Mouse (Mus musculus) intestine, embryonic 16.5 days (tissue): ENCODE measurements around the gene Lama5. TPM values are rescaled to one million over a fixed set of nuclear protein-coding genes. Genes with fewer than 3 reads are reported as not detected.

Source experiments
- ATAC-seq: fragments of 200-750 bp; cut with Nextera tagmentation; 2 replicates; pipeline ENCODE4 v1.8.0; 2017; ENCODE audit warnings: moderate TSS enrichment, moderate library complexity
- H3K27ac ChIP-seq: fragments of 300-500 bp; sonication (generic); 2 replicates; pipeline ENCODE4 v1.5.1; 2014; ENCODE audit warnings: mild to moderate bottlenecking, low read length
- H3K27me3 ChIP-seq: fragments of 300-500 bp; sonication (generic); replicated peaks from 2 replicates; pipeline ENCODE4 v1.6.1; 2014; ENCODE audit warnings: low read length, control low read depth, mixed read lengths; ENCODE audit not compliant: control insufficient read depth, insufficient read depth
- H3K36me3 ChIP-seq: fragments of 300-500 bp; sonication (generic); 2 replicates; pipeline ENCODE4 v1.6.1; 2014; ENCODE audit warnings: low read length, control low read depth; ENCODE audit not compliant: control insufficient read depth, insufficient read depth
- H3K4me1 ChIP-seq: fragments of 300-500 bp; sonication (generic); 2 replicates; pipeline ENCODE4 v1.6.1; 2014; ENCODE audit warnings: low read length, control low read depth, mixed read lengths; ENCODE audit not compliant: control insufficient read depth, insufficient read depth
- H3K4me2 ChIP-seq: fragments of 300-500 bp; sonication (generic); 2 replicates; pipeline ENCODE4 v1.6.1; 2014; ENCODE audit warnings: low read depth, low read length, control low read depth
- H3K4me3 ChIP-seq: fragments of 300-500 bp; sonication (generic); 2 replicates; pipeline ENCODE4 v1.5.1; 2014; ENCODE audit warnings: mild to moderate bottlenecking, low read length
- H3K9ac ChIP-seq: fragments of 300-500 bp; sonication (generic); 2 replicates; pipeline ENCODE4 v1.6.1; 2014; ENCODE audit warnings: low read depth, low read length
- H3K9me3 ChIP-seq: fragments of 300-500 bp; sonication (generic); 2 replicates; pipeline ENCODE4 v1.6.1; 2016; ENCODE audit warnings: low read length, control low read depth; ENCODE audit not compliant: control insufficient read depth
- WGBS: fragments of 180-500 bp; shearing (Covaris S2); extraction: QIAGEN DNeasy Blood & Tissue Kit; methylation state at CpG from one replicate; pipeline ENCODE4 v1.1.7; 2014; 5-methylcytosine and 5-hydroxymethylcytosine counted together
- polyA plus RNA-seq: library from polyadenylated mRNA; unstranded; fragments of >200 nt; fragmentation: Nextera tagmentation; extraction: Ambion mirVana; gene quantifications from 2 replicates; pipeline ENCODE4 v1.2.1, GENCODE M21; 2015

Lama5 gene
- polyA plus RNA-seq, 1 experiment from 2014 or later: 26.7 TPM

- no peaks in the 10 kb centered on the region for H3K9me3 ChIP-seq
- peaks cover 39% of the 10 kb centered on the region for H3K4me1 ChIP-seq
- H3K27me3 ChIP-seq: no peaks in the 10 kb centered on the region
- ATAC-seq: no peak
- WGBS: 52% methylated on average over 7 of the region's 7 CpGs
- peak overlapping the region; percentile 15; the same call in 1 of the 2 replicates for H3K9ac ChIP-seq
- H3K36me3 ChIP-seq: no peaks in the 10 kb centered on the region
- H3K27ac ChIP-seq: peak overlapping the region; percentile 49
- no peak overlapping the region for H3K4me3 ChIP-seq
- H3K4me2 ChIP-seq: no peak overlapping the region
Observed at GRCm38 (mm10) chr2:180228592-180228991, 2.9 kb upstream of the Lama5 start.

DNA sequence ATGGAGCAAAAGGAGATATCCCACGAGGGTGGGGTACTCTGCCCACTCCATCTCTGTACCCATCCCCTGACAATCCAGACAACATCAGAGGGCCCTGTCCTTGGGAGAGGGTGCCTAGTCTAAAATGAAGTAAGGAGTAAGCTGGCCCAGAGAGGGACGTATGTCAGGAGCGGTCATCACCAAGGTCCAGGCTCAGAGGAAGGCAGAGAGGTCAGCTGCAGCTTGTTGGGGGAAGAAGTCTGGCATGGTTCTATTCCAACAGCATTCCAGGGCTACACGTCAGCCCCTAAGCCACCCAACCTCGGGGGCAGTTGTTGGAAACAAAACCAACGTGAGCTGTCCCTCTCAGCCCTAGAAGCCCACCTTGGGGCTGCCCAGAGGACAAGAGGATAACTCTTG is 2.4 kb upstream of the Lama5 start:
- Histone ChIP-seq H3K27me3 (no peaks in the 10 kb centered on the region), H3K9me3 (no peaks in the 10 kb centered on the region), H3K9ac (peak overlapping the region; percentile 47; the same call in 1 of the 2 replicates), H3K27ac (peak overlapping the region; percentile 49), H3K36me3 (no peaks in the 10 kb centered on the region), H3K4me1 (peaks cover 43% of the 10 kb centered on the region), H3K4me2 (peak overlapping the region; percentile 47; the same call in 1 of the 2 replicates), H3K4me3 (no peak overlapping the region)
- ATAC-seq: 0 out of 2 replicates have a peak, but pooled peaks have one; percentile 1
- 54% methylated on average over 6 of the region's 6 CpGs for WGBS

- Histone ChIP-seq H3K36me3 (no peaks in the 10 kb centered on the region), H3K9ac (peak overlapping the region; percentile 47), H3K4me3 (peak overlapping the region; percentile 26), H3K27ac (peak overlapping the region; percentile 49), H3K4me1 (peaks cover 48% of the 10 kb centered on the region), H3K27me3 (no peaks in the 10 kb centered on the region), H3K9me3 (no peaks in the 10 kb centered on the region), H3K4me2 (peak overlapping the region; percentile 47)
- ATAC-seq: peak; percentile 35
- 2% methylated on average over 21 of the region's 21 CpGs for WGBS
Observed at GRCm38 (mm10) chr2:180227262-180228059, 1.8 kb upstream of the Lama5 start.

GRCm38 (mm10) chr2:180225044-180225761 is 456 bp downstream of the Lama5 start:
- peak overlapping the region; percentile 40 for H3K27ac ChIP-seq
- peak overlapping the region; percentile 74 for H3K4me3 ChIP-seq
- peak overlapping the region; percentile 89 for H3K4me2 ChIP-seq
- H3K9me3 ChIP-seq: no peaks in the 10 kb centered on the region
- peak overlapping the region; percentile 67 for H3K9ac ChIP-seq
- H3K27me3 ChIP-seq: no peaks in the 10 kb centered on the region
- under 1% methylated on average over 48 of the region's 55 CpGs for WGBS
- peaks cover 61% of the 10 kb centered on the region for H3K4me1 ChIP-seq
- ATAC-seq: peak; percentile 25
- H3K36me3 ChIP-seq: no peaks in the 10 kb centered on the region

DNA sequence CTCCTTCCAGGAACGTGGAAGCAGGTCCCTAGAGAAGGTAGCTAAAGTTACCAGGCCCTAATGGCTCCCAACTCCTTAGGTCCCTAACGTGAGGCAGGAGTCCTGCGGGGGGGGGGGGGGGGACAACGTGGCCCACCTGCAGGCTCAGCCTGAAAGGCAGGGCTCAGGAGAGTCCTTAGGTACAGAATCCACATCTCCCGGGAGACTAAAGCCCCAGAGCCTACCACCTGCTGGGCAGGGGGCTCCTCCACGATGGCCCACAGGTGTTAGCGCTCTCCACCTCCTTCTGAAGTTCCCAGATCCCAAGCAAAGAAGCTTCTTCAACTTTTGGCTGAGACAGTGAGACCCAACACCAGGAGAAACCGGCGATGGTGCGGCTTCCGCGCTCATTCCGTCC is 1.0 kb downstream of the Lama5 start:
- H3K4me2 ChIP-seq: peak overlapping the region; percentile 89
- WGBS: 3% methylated on average over 12 of the region's 13 CpGs
- H3K36me3 ChIP-seq: no peaks in the 10 kb centered on the region
- no peak overlapping the region for H3K27ac ChIP-seq
- peak overlapping the region; percentile 74 for H3K4me3 ChIP-seq
- peak overlapping the region; percentile 67 for H3K9ac ChIP-seq
- H3K27me3 ChIP-seq: no peaks in the 10 kb centered on the region
- no peaks in the 10 kb centered on the region for H3K9me3 ChIP-seq
- H3K4me1 ChIP-seq: peaks cover 64% of the 10 kb centered on the region
- no peak for ATAC-seq

DNA sequence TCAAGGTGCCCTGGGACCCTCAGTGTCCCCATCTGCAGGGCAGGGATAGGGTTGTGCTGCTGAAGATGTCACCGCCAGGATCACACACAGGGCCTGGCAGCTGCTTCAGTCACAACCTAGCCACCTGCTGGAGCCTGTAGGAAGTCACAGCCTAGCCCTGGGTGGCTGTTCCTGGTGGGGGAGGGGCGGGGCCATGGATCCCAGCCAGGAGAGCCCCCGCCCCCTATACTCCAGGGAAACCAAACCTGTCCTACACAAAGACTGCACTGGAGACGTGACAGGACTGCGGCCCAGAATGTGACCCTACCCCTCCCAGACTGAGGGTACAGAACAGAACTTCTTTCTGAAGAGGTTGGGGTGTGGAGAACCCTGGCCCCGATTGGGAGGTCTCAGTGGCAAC is 3.4 kb downstream of the Lama5 start:
- Histone ChIP-seq H3K4me1 (peaks cover 70% of the 10 kb centered on the region), H3K4me2 (peak overlapping the region; percentile 27; the same call in 1 of the 2 replicates), H3K9me3 (no peaks in the 10 kb centered on the region), H3K9ac (peak overlapping the region; percentile 37), H3K36me3 (no peaks in the 10 kb centered on the region), H3K27me3 (no peaks in the 10 kb centered on the region), H3K27ac (no peak overlapping the region), H3K4me3 (peak overlapping the region; percentile 7; the same call in 1 of the 2 replicates)
- ATAC-seq: peak; percentile 47
- WGBS: 12% methylated on average over 6 of the region's 6 CpGs

GRCm38 (mm10) chr2:180221051-180221450 is 4.6 kb downstream of the Lama5 start:
- no peaks in the 10 kb centered on the region for H3K36me3 ChIP-seq
- no peak overlapping the region for H3K9ac ChIP-seq
- ATAC-seq: no peak
- no peaks in the 10 kb centered on the region for H3K27me3 ChIP-seq
- H3K9me3 ChIP-seq: no peaks in the 10 kb centered on the region
- H3K4me3 ChIP-seq: no peak overlapping the region
- H3K27ac ChIP-seq: no peak overlapping the region
- peaks cover 68% of the 10 kb centered on the region for H3K4me1 ChIP-seq
- H3K4me2 ChIP-seq: no peak overlapping the region
- WGBS: 90% methylated on average over 9 of the region's 9 CpGs

DNA sequence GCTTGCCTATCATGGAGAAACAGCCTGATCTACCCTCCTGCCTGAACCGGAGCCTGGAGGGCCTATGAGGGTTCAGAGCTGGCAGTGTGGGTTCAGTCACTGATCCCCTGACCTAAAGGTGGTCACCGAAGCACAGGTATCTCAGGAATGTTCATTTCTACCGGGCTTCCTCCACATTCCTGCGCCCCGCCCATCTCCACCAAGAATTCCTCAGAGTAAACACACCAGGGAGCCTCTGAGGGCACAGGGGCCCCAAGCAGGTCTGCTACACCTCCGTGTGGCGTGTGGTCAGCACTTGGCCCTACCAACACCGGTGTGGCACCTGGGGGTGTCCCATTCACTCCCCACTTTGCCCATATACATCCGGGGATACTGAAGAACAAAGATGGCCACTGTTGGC is 5.5 kb downstream of the Lama5 start:
- no peaks in the 10 kb centered on the region for H3K36me3 ChIP-seq
- no peaks in the 10 kb centered on the region for H3K9me3 ChIP-seq
- no peaks in the 10 kb centered on the region for H3K27me3 ChIP-seq
- ATAC-seq: peak; percentile 26
- no peak overlapping the region for H3K4me3 ChIP-seq
- H3K4me1 ChIP-seq: peaks cover 75% of the 10 kb centered on the region
- H3K27ac ChIP-seq: peak overlapping the region; percentile 33
- H3K4me2 ChIP-seq: 0 out of 2 replicates have a peak overlapping the region, but pooled peaks have one; percentile 19
- 42% methylated on average over 9 of the region's 9 CpGs for WGBS
- 0 out of 2 replicates have a peak overlapping the region, but pooled peaks have one; percentile 10 for H3K9ac ChIP-seq
